Mouse (Mus musculus): ENCODE data around the gene Sigirr. TPM values are rescaled to one million over a fixed set of nuclear protein-coding genes. Genes with fewer than 3 reads are reported as not detected.

The Sigirr gene
- 1.2 and 19.5 TPM in 2 replicates for total RNA-seq (2014; rRNA removed)
- polyA plus RNA-seq (2015; fragmentation: Nextera tagmentation; extraction: Ambion mirVana): 2.4 and 2.6 TPM in 2 replicates

DNA sequence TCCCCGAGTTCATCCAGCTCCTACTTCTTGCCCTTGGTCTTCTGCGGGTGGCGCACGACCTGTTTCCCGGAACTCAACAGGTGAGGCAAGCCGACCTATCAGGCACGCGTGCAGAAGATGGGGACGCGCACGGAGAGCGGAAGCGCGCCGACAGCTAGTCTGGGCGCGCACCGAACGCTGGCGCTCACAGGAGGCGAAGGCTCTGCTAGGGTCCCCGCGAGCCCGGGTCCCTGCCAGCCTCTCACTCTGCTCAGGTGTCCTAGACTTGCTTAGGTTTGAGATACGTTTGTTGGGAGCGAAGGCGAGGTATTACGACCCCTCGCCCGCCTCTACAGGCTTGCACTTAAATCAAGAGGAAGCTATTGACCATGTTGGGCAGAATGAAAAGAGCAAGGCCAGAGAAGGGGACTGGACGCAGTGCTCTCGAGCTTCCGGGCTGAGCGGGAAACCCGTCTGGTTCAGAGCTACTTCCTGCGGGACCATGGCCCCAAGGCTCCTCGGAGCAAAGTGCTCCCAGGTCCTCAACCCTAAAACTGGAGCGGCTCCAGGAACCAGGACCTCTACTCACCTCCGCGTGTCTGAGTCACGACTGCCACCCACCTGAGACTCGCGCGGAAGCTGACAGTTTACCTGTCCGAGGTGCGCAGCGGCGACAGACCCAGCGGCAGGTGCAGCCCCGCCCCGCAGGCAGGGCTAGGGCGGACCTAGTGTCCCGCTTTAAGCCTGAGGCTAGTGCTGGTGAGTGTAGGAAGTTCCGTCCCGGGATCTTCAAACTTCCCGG, at the start of gene Sigirr:
TSS of gene Sigirr (minus strand) at position 662 of the 781 bp plus-strand sequence.
- peak; percentile 79 for ATAC-seq
- H3K27me3 ChIP-seq (ENCODE audit: insufficient read depth, low read length): 0 out of 2 replicates have a peak, but pooled peaks cover 7% of the 10 kb centered on the region
- 1% methylated on average over 56 of the region's 56 CpGs for WGBS
- TF ChIP-seq CTCF (IDR thresholded peaks at IDR 0.05; ENCODE audit: low read depth): no peak
- H3K4me1 ChIP-seq (ENCODE audit: insufficient read depth, low read length): peaks cover 4% of the 10 kb centered on the region
- peak; percentile 69 for DNase-seq (ENCODE audit: low spot score)
- H3K36me3 ChIP-seq (ENCODE audit: insufficient read depth, low read length): no peaks in the 10 kb centered on the region
- no peaks in the 10 kb centered on the region for H3K9me3 ChIP-seq (ENCODE audit: low read length)
- H3K9ac ChIP-seq (replicated peaks; ENCODE audit: low read length): peak within 1 kb of the TSS; percentile 28; the same call in 1 of the 2 replicates
- H3K27ac ChIP-seq: no peak within 1 kb of the TSS
- peak within 1 kb of the TSS; percentile 63 for H3K4me2 ChIP-seq (ENCODE audit: low read depth, low read length)
- peak within 1 kb of the TSS; percentile 43 for H3K4me3 ChIP-seq (ENCODE audit: low read length)

DNA sequence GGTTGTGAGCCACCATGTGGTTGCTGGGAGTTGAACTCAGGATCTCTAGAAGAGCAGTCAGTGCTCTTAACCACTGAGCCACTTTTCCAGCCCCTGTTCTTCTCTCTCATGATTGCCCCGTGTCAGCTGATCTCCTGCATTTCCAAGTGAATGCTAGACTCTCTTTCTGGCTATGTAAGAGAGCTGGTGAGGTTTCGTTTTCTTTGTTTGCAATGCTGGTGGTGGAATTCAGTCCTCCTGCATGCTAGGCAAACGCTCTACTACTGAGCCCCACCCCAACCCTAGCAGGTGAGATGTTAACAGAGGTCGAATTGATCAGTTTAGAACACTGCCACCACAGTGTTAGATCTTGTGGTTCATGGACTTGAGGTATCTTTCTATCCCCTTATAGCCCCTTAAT, 48.3 kb upstream of the Sigirr start:
- TF ChIP-seq CTCF (IDR thresholded peaks at IDR 0.05; ENCODE audit: low read depth): no peak
- ATAC-seq (no peak), DNase-seq (ENCODE audit: low spot score) (no peak)
- 76% methylated on average over 4 of the region's 4 CpGs for WGBS
- Histone ChIP-seq H3K9ac (replicated peaks; ENCODE audit: low read length) (no peak overlapping the region), H3K36me3 (ENCODE audit: insufficient read depth, low read length) (peaks cover 5% of the 10 kb centered on the region; the same call in 1 of the 2 replicates), H3K4me3 (ENCODE audit: low read length) (no peak overlapping the region), H3K27ac (no peak overlapping the region), H3K4me2 (ENCODE audit: low read depth, low read length) (no peak overlapping the region), H3K27me3 (ENCODE audit: insufficient read depth, low read length) (no peaks in the 10 kb centered on the region), H3K4me1 (ENCODE audit: insufficient read depth, low read length) (no peaks in the 10 kb centered on the region), H3K9me3 (ENCODE audit: low read length) (no peaks in the 10 kb centered on the region)

GRCm38 (mm10) chr7:141147044-141147443, 46.7 kb upstream of the Sigirr start:
- DNase-seq (ENCODE audit: low spot score) (peak; percentile 15), ATAC-seq (no peak)
- TF ChIP-seq CTCF (IDR thresholded peaks at IDR 0.05; ENCODE audit: low read depth): no peak

GRCm38 (mm10) chr7:141146043-141146595, 45.7 kb upstream of the Sigirr start:
- Histone ChIP-seq H3K36me3 (ENCODE audit: insufficient read depth, low read length) (no peaks in the 10 kb centered on the region), H3K27me3 (ENCODE audit: insufficient read depth, low read length) (no peaks in the 10 kb centered on the region), H3K27ac (no peak overlapping the region), H3K9me3 (ENCODE audit: low read length) (no peaks in the 10 kb centered on the region), H3K4me1 (ENCODE audit: insufficient read depth, low read length) (no peaks in the 10 kb centered on the region), H3K4me2 (ENCODE audit: low read depth, low read length) (no peak overlapping the region), H3K9ac (replicated peaks; ENCODE audit: low read length) (no peak overlapping the region), H3K4me3 (ENCODE audit: low read length) (no peak overlapping the region)
- no peak for TF ChIP-seq CTCF (IDR thresholded peaks at IDR 0.05; ENCODE audit: low read depth)
- ATAC-seq (no peak), DNase-seq (ENCODE audit: low spot score) (no peak)
- 95% methylated on average over 12 of the region's 12 CpGs for WGBS

More at GRCm38 (mm10) chr7:141147044-141147443, 46.7 kb upstream of the Sigirr start:
- Histone ChIP-seq H3K9me3 (ENCODE audit: low read length) (no peaks in the 10 kb centered on the region), H3K27me3 (ENCODE audit: insufficient read depth, low read length) (no peaks in the 10 kb centered on the region), H3K4me1 (ENCODE audit: insufficient read depth, low read length) (no peaks in the 10 kb centered on the region), H3K36me3 (ENCODE audit: insufficient read depth, low read length) (peaks cover 5% of the 10 kb centered on the region; the same call in 1 of the 2 replicates), H3K27ac (no peak overlapping the region), H3K4me3 (ENCODE audit: low read length) (no peak overlapping the region), H3K4me2 (ENCODE audit: low read depth, low read length) (no peak overlapping the region), H3K9ac (replicated peaks; ENCODE audit: low read length) (no peak overlapping the region)
- 62% methylated on average over 6 of the region's 6 CpGs for WGBS

- WGBS: 63% methylated on average over 1 of the region's 1 CpGs
- TF ChIP-seq CTCF (IDR thresholded peaks at IDR 0.05; ENCODE audit: low read depth): no peak
Observed at GRCm38 (mm10) chr7:141145403-141145802, 45.0 kb upstream of the Sigirr start.

GRCm38 (mm10) chr7:141144650-141145049, 44.3 kb upstream of the Sigirr start:
- TF ChIP-seq CTCF (IDR thresholded peaks at IDR 0.05; ENCODE audit: low read depth): no peak
- no peak overlapping the region for H3K27ac ChIP-seq
- H3K9ac ChIP-seq (replicated peaks; ENCODE audit: low read length): no peak overlapping the region
- H3K36me3 ChIP-seq (ENCODE audit: insufficient read depth, low read length): 0 out of 2 replicates have a peak, but pooled peaks cover 3% of the 10 kb centered on the region
- H3K4me1 ChIP-seq (ENCODE audit: insufficient read depth, low read length): no peaks in the 10 kb centered on the region
- ATAC-seq (no peak), DNase-seq (ENCODE audit: low spot score) (no peak)
- H3K27me3 ChIP-seq (ENCODE audit: insufficient read depth, low read length): no peaks in the 10 kb centered on the region
- H3K4me2 ChIP-seq (ENCODE audit: low read depth, low read length): no peak overlapping the region
- H3K4me3 ChIP-seq (ENCODE audit: low read length): no peak overlapping the region
- WGBS: 87% methylated on average over 3 of the region's 3 CpGs
- no peaks in the 10 kb centered on the region for H3K9me3 ChIP-seq (ENCODE audit: low read length)

More at GRCm38 (mm10) chr7:141145403-141145802, 45.0 kb upstream of the Sigirr start:
- H3K4me2 ChIP-seq (ENCODE audit: low read depth, low read length): no peak overlapping the region
- ATAC-seq (no peak), DNase-seq (ENCODE audit: low spot score) (no peak)
- no peak overlapping the region for H3K27ac ChIP-seq
- no peaks in the 10 kb centered on the region for H3K27me3 ChIP-seq (ENCODE audit: insufficient read depth, low read length)
- no peaks in the 10 kb centered on the region for H3K9me3 ChIP-seq (ENCODE audit: low read length)
- H3K9ac ChIP-seq (replicated peaks; ENCODE audit: low read length): no peak overlapping the region
- no peak overlapping the region for H3K4me3 ChIP-seq (ENCODE audit: low read length)
- no peaks in the 10 kb centered on the region for H3K36me3 ChIP-seq (ENCODE audit: insufficient read depth, low read length)
- H3K4me1 ChIP-seq (ENCODE audit: insufficient read depth, low read length): no peaks in the 10 kb centered on the region

All from hindbrain, postnatal 0 days (tissue).